Comparison of ENCODE assay signal across 22 mouse cellular contexts in genomic region chr9:74169904-74170303, GRCm38 (mm10). TPM values are rescaled to one million over a fixed set of nuclear protein-coding genes. Genes with fewer than 3 reads are reported as not detected.
A peak's percentile ranks its signal among the peaks of the same experiment; 100 is the strongest.
DNase-seq lines count a peak whose midpoint lies in the region; ATAC-seq and TF ChIP-seq lines count a peak whose summit lies in the region.
"Had no signal": no experiment of that assay in that cellular context is flagged by ENCODE, and none has a peak within 500 bp of the region (broad histone marks: within the 10 kb centered on the region; RNA-seq: fewer than 3 reads in every experiment).

No protein-coding gene starts in this region.

- no peaks in the 10 kb centered on the region for H3K36me3 ChIP-seq in heart, embryonic 12.5 days
- no peaks in the 10 kb centered on the region for H3K36me3 ChIP-seq in midbrain, embryonic 13.5 days
- no peaks in the 10 kb centered on the region for H3K36me3 ChIP-seq in midbrain, embryonic 10.5 days
- H3K36me3 ChIP-seq: embryonic facial prominence, embryonic 13.5 days; heart, embryonic 10.5 days; heart, embryonic 15.5 days had no signal

- peaks cover under 1% of the 10 kb centered on the region; the same call in 1 of the 2 replicates for H3K4me1 ChIP-seq in heart, embryonic 12.5 days (replicated peaks)
- H3K4me1 ChIP-seq in midbrain, embryonic 13.5 days (replicated peaks) = peaks cover 11% of the 10 kb centered on the region; the same call in 1 of the 2 replicates
- peaks cover 9% of the 10 kb centered on the region for H3K4me1 ChIP-seq in midbrain, embryonic 10.5 days
- H3K4me1 ChIP-seq: forebrain, embryonic 13.5 days; heart, embryonic 10.5 days; heart, embryonic 15.5 days had no signal

- DNase-seq in heart, adult 11 months = peak; percentile 64
- no peak for DNase-seq in midbrain, embryonic 10.5 days (ENCODE audit: low spot score)
- peak; percentile 46 for DNase-seq in brain, embryonic 14.5 days (ENCODE audit: low read depth)
- DNase-seq in retina, embryonic 14.5 days (ENCODE audit: low spot score) = peak; percentile 62
- no peak for DNase-seq in B cell, adult 2 months
- DNase-seq: adrenal gland, adult 2 months; adrenal gland, postnatal 25 days; cerebellum, adult 11 months; cerebellum, adult 9-10 months; cerebellum, postnatal 25 days; forebrain, postnatal 0 days; gastrocnemius, postnatal 36 days; heart, adult 18-20 months; heart, postnatal 14 days had no signal

- no peak for TF ChIP-seq POLR2A in brain, embryonic 14.5 days (IDR thresholded peaks at IDR 0.05; ENCODE audit: borderline replicate concordance, extremely low read depth, insufficient read depth, insufficient read length, poor library complexity, severe bottlenecking)

- no peaks in the 10 kb centered on the region for H3K9me3 ChIP-seq in heart, embryonic 12.5 days (replicated peaks)
- no peaks in the 10 kb centered on the region for H3K9me3 ChIP-seq in midbrain, embryonic 13.5 days
- H3K9me3 ChIP-seq in midbrain, embryonic 10.5 days (replicated peaks) = no peaks in the 10 kb centered on the region
- H3K9me3 ChIP-seq: embryonic facial prominence, embryonic 13.5 days; forebrain, embryonic 13.5 days; heart, embryonic 10.5 days; heart, embryonic 15.5 days had no signal

- no peak for ATAC-seq in heart, embryonic 12.5 days (ENCODE audit: insufficient number of reproducible peaks, low FRiP score)
- ATAC-seq in midbrain, embryonic 13.5 days = peak; percentile 65; the same call in 1 of the 2 replicates
- ATAC-seq: forebrain, embryonic 13.5 days; forebrain, postnatal 0 days; hindbrain, embryonic 16.5 days; inflammation-experienced regulatory T-cells, adult 6 months had no signal

- H3K4me2 ChIP-seq in heart, embryonic 12.5 days = no peak overlapping the region
- H3K4me2 ChIP-seq in midbrain, embryonic 13.5 days (replicated peaks) = no peak overlapping the region
- H3K4me2 ChIP-seq: embryonic facial prominence, embryonic 13.5 days; forebrain, embryonic 13.5 days; heart, embryonic 15.5 days had no signal

- no peak overlapping the region for H3K9ac ChIP-seq in heart, embryonic 12.5 days
- H3K9ac ChIP-seq in midbrain, embryonic 13.5 days (replicated peaks) = no peak overlapping the region
- H3K9ac ChIP-seq: embryonic facial prominence, embryonic 13.5 days; forebrain, embryonic 13.5 days; forebrain, postnatal 0 days; heart, embryonic 15.5 days had no signal

- no peak overlapping the region for H3K27ac ChIP-seq in heart, embryonic 12.5 days (ENCODE audit: poor library complexity, severe bottlenecking)
- H3K27ac ChIP-seq in midbrain, embryonic 13.5 days = peak overlapping the region; percentile 56
- no peak overlapping the region for H3K27ac ChIP-seq in midbrain, embryonic 10.5 days (replicated peaks)
- H3K27ac ChIP-seq: embryonic facial prominence, embryonic 13.5 days; forebrain, embryonic 13.5 days; heart, embryonic 10.5 days; heart, embryonic 15.5 days had no signal

- no peak overlapping the region for H3K4me3 ChIP-seq in heart, embryonic 12.5 days
- H3K4me3 ChIP-seq in midbrain, embryonic 13.5 days (replicated peaks) = no peak overlapping the region
- no peak overlapping the region for H3K4me3 ChIP-seq in midbrain, embryonic 10.5 days
- H3K4me3 ChIP-seq: embryonic facial prominence, embryonic 13.5 days; forebrain, embryonic 13.5 days; heart, embryonic 10.5 days; heart, embryonic 15.5 days had no signal

- TF ChIP-seq CTCF in brain, embryonic 14.5 days (IDR thresholded peaks at IDR 0.05; ENCODE audit: borderline replicate concordance, extremely low read depth, insufficient read depth, insufficient read length) = no peak

- 60% methylated on average over 6 of the region's 6 CpGs for WGBS in heart, embryonic 12.5 days
- WGBS in midbrain, embryonic 13.5 days = 61% methylated on average over 6 of the region's 6 CpGs
- WGBS in midbrain, embryonic 10.5 days = 80% methylated on average over 6 of the region's 6 CpGs

- H3K27me3 ChIP-seq in heart, embryonic 12.5 days (replicated peaks) = no peaks in the 10 kb centered on the region
- no peaks in the 10 kb centered on the region; the same call in 1 of the 2 replicates for H3K27me3 ChIP-seq in midbrain, embryonic 13.5 days
- H3K27me3 ChIP-seq in midbrain, embryonic 10.5 days (ENCODE audit: low read depth, poor library complexity, severe bottlenecking) = no peaks in the 10 kb centered on the region
- H3K27me3 ChIP-seq: embryonic facial prominence, embryonic 13.5 days; forebrain, embryonic 13.5 days; heart, embryonic 15.5 days had no signal

RNA-seq across cellular contexts. Expression of gene Wdr72, which starts 59.7 kb away (rescaled TPM):
- 0.82 and 0.92 TPM in 2 replicates for polyA plus RNA-seq in heart, embryonic 12.5 days (2016; fragmentation: Nextera tagmentation; extraction: Ambion mirVana)
- 0.52 and 0.95 TPM in 2 replicates for polyA plus RNA-seq in midbrain, embryonic 13.5 days (2015; fragmentation: Nextera tagmentation; extraction: Ambion mirVana)
- polyA plus RNA-seq in midbrain, embryonic 10.5 days (2016; fragmentation: Nextera tagmentation; extraction: Ambion mirVana) = 0.70 and 0.75 TPM in 2 replicates
- polyA plus RNA-seq in brain, embryonic 14.5 days (2012; rRNA removed) = 0.25 and 0.37 TPM in 2 replicates
- polyA plus RNA-seq: adrenal gland, adult 2 months; inflammation-experienced regulatory T-cells, adult 6 months had no signal

Comparison
In these comparisons a context has a peak if more than half of its experiments do, and no peak if none do; other contexts are left out.
1. DNase-seq: peak in heart, adult 11 months (single experiment), brain, embryonic 14.5 days (single experiment) and retina, embryonic 14.5 days (single experiment); none in midbrain, embryonic 10.5 days (single experiment) and B cell, adult 2 months (0 of 2).